Mouse (Mus musculus): ENCODE data around the gene AL732309.1. TPM values are rescaled to one million over a fixed set of nuclear protein-coding genes. Genes with fewer than 3 reads are reported as not detected.

Gene AL732309.1
- polyA plus RNA-seq, 1 experiment = 0.97 TPM

- no peak for TF ChIP-seq GATA1 (IDR thresholded peaks at IDR 0.05; ENCODE audit: low read length)
These were observed 33.3 kb downstream of the AL732309.1 start for GRCm38 (mm10) chr2:25213266-25213865.

GRCm38 (mm10) chr2:25211121-25211670, 35.5 kb downstream of the AL732309.1 start, which contains the start of gene Nelfb:
Gene Nelfb (minus strand): TSS chr2:25211489.
- no peak for TF ChIP-seq GATA1 (IDR thresholded peaks at IDR 0.05; ENCODE audit: low read length)

GRCm38 (mm10) chr2:25210686-25211085, 36.0 kb downstream of the AL732309.1 start:
- no peak for TF ChIP-seq GATA1 (IDR thresholded peaks at IDR 0.05; ENCODE audit: low read length)

- no peak for TF ChIP-seq GATA1 (IDR thresholded peaks at IDR 0.05; ENCODE audit: low read length)
These were observed 39.1 kb downstream of the AL732309.1 start for GRCm38 (mm10) chr2:25207593-25207992.

- TF ChIP-seq GATA1 (IDR thresholded peaks at IDR 0.05; ENCODE audit: low read length) = no peak
These were observed 42.9 kb downstream of the AL732309.1 start for GRCm38 (mm10) chr2:25203631-25204214.

GRCm38 (mm10) chr2:25200631-25201030, 46.0 kb downstream of the AL732309.1 start:
- TF ChIP-seq GATA1 (IDR thresholded peaks at IDR 0.05; ENCODE audit: low read length) = no peak

GRCm38 (mm10) chr2:25197946-25198345, 48.7 kb downstream of the AL732309.1 start:
- no peak for TF ChIP-seq GATA1 (IDR thresholded peaks at IDR 0.05; ENCODE audit: low read length)

GRCm38 (mm10) chr2:25197191-25197590, 49.5 kb downstream of the AL732309.1 start:
- TF ChIP-seq GATA1 (IDR thresholded peaks at IDR 0.05; ENCODE audit: low read length) = no peak

- no peak for TF ChIP-seq GATA1 (IDR thresholded peaks at IDR 0.05; ENCODE audit: low read length)
These were observed 50.3 kb downstream of the AL732309.1 start, which contains the start of gene Tor4a for GRCm38 (mm10) chr2:25196172-25196954. Gene Tor4a (minus strand): TSS chr2:25196886.

- no peak for TF ChIP-seq GATA1 (IDR thresholded peaks at IDR 0.05; ENCODE audit: low read length)
These were observed 51.2 kb downstream of the AL732309.1 start for GRCm38 (mm10) chr2:25195211-25196156.

Other genes starting within 250 kb of the AL732309.1 start
- 51.6 and 56.3 TPM in 2 replicates for gene Nsmf, start 192.5 kb downstream of the AL732309.1 start, polyA plus RNA-seq (2012)
- gene Entpd8, start 166.6 kb downstream of the AL732309.1 start, polyA plus RNA-seq (2012) = not detected in 2 replicates
- 0.06 and 0.18 TPM in 2 replicates for gene Noxa1, start 151.7 kb downstream of the AL732309.1 start, polyA plus RNA-seq (2012)
- gene Nrarp, start 66.1 kb downstream of the AL732309.1 start, polyA plus RNA-seq (2012) = not detected in 2 replicates
- 9.9 and 11.1 TPM in 2 replicates for gene Tor4a, start 50.0 kb downstream of the AL732309.1 start, polyA plus RNA-seq (2012)
- gene Nelfb, start 35.4 kb downstream of the AL732309.1 start, polyA plus RNA-seq (2012) = 26.4 and 34.1 TPM in 2 replicates
- gene Stpg3, start 32.2 kb downstream of the AL732309.1 start, polyA plus RNA-seq (2012) = not detected in 2 replicates
- 0.09 TPM in 1 of 2 replicates, not detected in the other for gene Fam166a, start 28.1 kb downstream of the AL732309.1 start, polyA plus RNA-seq (2012)
- 462 and 587 TPM in 2 replicates for gene Tubb4b, start 22.2 kb downstream of the AL732309.1 start, polyA plus RNA-seq (2012)
- not detected in 2 replicates for gene Slc34a3, start 12.5 kb downstream of the AL732309.1 start, polyA plus RNA-seq (2012)
- gene Rnf224, start 10.1 kb downstream of the AL732309.1 start, polyA plus RNA-seq (2012) = 0.04 and 0.10 TPM in 2 replicates
- 23.1 and 29.3 TPM in 2 replicates for gene Rnf208, start 4.6 kb downstream of the AL732309.1 start, polyA plus RNA-seq (2012)
- gene Cysrt1, start 4.4 kb downstream of the AL732309.1 start, polyA plus RNA-seq (2012) = not detected in 2 replicates
- 11.3 and 16.5 TPM in 2 replicates for gene Tmem203, start 8.6 kb upstream of the AL732309.1 start, polyA plus RNA-seq (2012)
- gene Tprn, start 15.8 kb upstream of the AL732309.1 start, polyA plus RNA-seq (2012) = 56.1 and 69.7 TPM in 2 replicates
- gene Ssna1, start 25.6 kb upstream of the AL732309.1 start, polyA plus RNA-seq (2012) = 196 and 198 TPM in 2 replicates
- 25.4 and 26.3 TPM in 2 replicates for gene Anapc2, start 25.6 kb upstream of the AL732309.1 start, polyA plus RNA-seq (2012)
- not detected in 2 replicates for gene Tmem210, start 41.3 kb upstream of the AL732309.1 start, polyA plus RNA-seq (2012)
- not detected in 2 replicates for gene Lrrc26, start 43.1 kb upstream of the AL732309.1 start, polyA plus RNA-seq (2012)
- gene Grin1, start 72.3 kb upstream of the AL732309.1 start, polyA plus RNA-seq (2012) = 0.09 and 0.18 TPM in 2 replicates
- gene Man1b1, start 85.5 kb upstream of the AL732309.1 start, polyA plus RNA-seq (2012) = 18.5 and 26.0 TPM in 2 replicates
- 5.0 and 7.6 TPM in 2 replicates for gene Dpp7, start 109.5 kb upstream of the AL732309.1 start, polyA plus RNA-seq (2012)
- 36.3 and 46.3 TPM in 2 replicates for gene Uap1l1, start 118.8 kb upstream of the AL732309.1 start, polyA plus RNA-seq (2012)
- gene Sapcd2, start 125.5 kb upstream of the AL732309.1 start, polyA plus RNA-seq (2012) = 139 and 187 TPM in 2 replicates
- gene Entpd2, start 149.0 kb upstream of the AL732309.1 start, polyA plus RNA-seq (2012) = not detected in 2 replicates
- gene Npdc1, start 152.5 kb upstream of the AL732309.1 start, polyA plus RNA-seq (2012) = not detected in 2 replicates
- not detected in 2 replicates for gene Fut7, start 176.4 kb upstream of the AL732309.1 start, polyA plus RNA-seq (2012)
- 9.2 and 9.9 TPM in 2 replicates for gene Abca2, start 181.8 kb upstream of the AL732309.1 start, polyA plus RNA-seq (2012)
- gene Clic3, start 210.0 kb upstream of the AL732309.1 start, polyA plus RNA-seq (2012) = not detected in 2 replicates
- 39.7 and 40.3 TPM in 2 replicates for gene Paxx, start 214.2 kb upstream of the AL732309.1 start, polyA plus RNA-seq (2012)
- gene Ptgds, start 223.2 kb upstream of the AL732309.1 start, polyA plus RNA-seq (2012) = not detected in 2 replicates
- gene Lcn12, start 247.0 kb upstream of the AL732309.1 start, polyA plus RNA-seq (2012) = not detected in 2 replicates